Mouse (Mus musculus): ENCODE results near the gene Cers6. TPM values are rescaled to one million over a fixed set of nuclear protein-coding genes. Genes with fewer than 3 reads are reported as not detected.

Gene Cers6
- polyA plus RNA-seq, 2 experiments = 2.0 to 6.7 TPM

- H3K4me1 ChIP-seq (replicated peaks; ENCODE audit: control insufficient read depth in 2 of 2, insufficient read depth in 2 of 2, low read length in 1 of 2) = peaks cover 0 to 2% of the 10 kb centered on the region in 2 experiments; a peak in 1 of 4 replicates
- H3K9ac ChIP-seq (replicated peaks) = no peak overlapping the region
- no peak overlapping the region for H3K27ac ChIP-seq
- ATAC-seq (ENCODE audit: insufficient read depth) (no peak), DNase-seq (ENCODE audit: low read depth in 3 of 3, low spot score in 3 of 3) (no peak)
- TF ChIP-seq CTCF (IDR thresholded peaks at IDR 0.05; ENCODE audit: low read depth) (no peak), EP300 (IDR thresholded peaks at IDR 0.05; ENCODE audit: low read depth) (no peak)
- no peak overlapping the region for H3K4me2 ChIP-seq (ENCODE audit: low read depth)
- H3K9me3 ChIP-seq (ENCODE audit: control insufficient read depth, low read length) = no peaks in the 10 kb centered on the region
- H3K4me3 ChIP-seq (ENCODE audit: insufficient read depth in 1 of 2, low read depth in 2 of 2, low read length in 2 of 2) = no peak overlapping the region
- H3K27me3 ChIP-seq (ENCODE audit: control insufficient read depth, insufficient read depth, low read length) = no peaks in the 10 kb centered on the region
- H3K36me3 ChIP-seq (replicated peaks; ENCODE audit: control insufficient read depth, insufficient read depth, low read depth) = no peaks in the 10 kb centered on the region
- 52% methylated on average over 4 of the region's 4 CpGs for WGBS (ENCODE audit: insufficient replicate concordance)
Observed at GRCm38 (mm10) chr2:68917524-68917923, 56.3 kb downstream of the Cers6 start.

- Histone ChIP-seq H3K9me3 (ENCODE audit: control insufficient read depth, low read length) (no peaks in the 10 kb centered on the region), H3K4me3 (ENCODE audit: insufficient read depth in 1 of 2, low read depth in 2 of 2, low read length in 2 of 2) (no peak overlapping the region), H3K4me2 (ENCODE audit: low read depth) (no peak overlapping the region), H3K36me3 (replicated peaks; ENCODE audit: control insufficient read depth, insufficient read depth, low read depth) (no peaks in the 10 kb centered on the region), H3K27ac (no peak overlapping the region), H3K4me1 (replicated peaks; ENCODE audit: control insufficient read depth in 2 of 2, insufficient read depth in 2 of 2, low read length in 1 of 2) (no peaks in the 10 kb centered on the region), H3K9ac (replicated peaks) (no peak overlapping the region), H3K27me3 (ENCODE audit: control insufficient read depth, insufficient read depth, low read length) (no peaks in the 10 kb centered on the region)
- ATAC-seq (ENCODE audit: insufficient read depth) (no peak), DNase-seq (ENCODE audit: low read depth in 3 of 3, low spot score in 3 of 3) (no peak)
- TF ChIP-seq CTCF (IDR thresholded peaks at IDR 0.05; ENCODE audit: low read depth) = no peak
- no peak for TF ChIP-seq EP300 (IDR thresholded peaks at IDR 0.05; ENCODE audit: low read depth)
- 83% methylated on average over 9 of the region's 9 CpGs for WGBS (ENCODE audit: insufficient replicate concordance)
Observed at GRCm38 (mm10) chr2:68924344-68924743, 63.1 kb downstream of the Cers6 start.

- no peaks in the 10 kb centered on the region for H3K9me3 ChIP-seq (ENCODE audit: control insufficient read depth, low read length)
- H3K4me2 ChIP-seq (ENCODE audit: low read depth) = no peak overlapping the region
- no peaks in the 10 kb centered on the region for H3K27me3 ChIP-seq (ENCODE audit: control insufficient read depth, insufficient read depth, low read length)
- WGBS (ENCODE audit: insufficient replicate concordance) = 72% methylated on average over 6 of the region's 6 CpGs
- no peaks in the 10 kb centered on the region for H3K36me3 ChIP-seq (replicated peaks; ENCODE audit: control insufficient read depth, insufficient read depth, low read depth)
- H3K4me3 ChIP-seq (ENCODE audit: insufficient read depth in 1 of 2, low read depth in 2 of 2, low read length in 2 of 2) = no peak overlapping the region
- no peak overlapping the region for H3K9ac ChIP-seq (replicated peaks)
- DNase-seq (ENCODE audit: low read depth in 3 of 3, low spot score in 3 of 3) (no peak), ATAC-seq (ENCODE audit: insufficient read depth) (no peak)
- no peaks in the 10 kb centered on the region for H3K4me1 ChIP-seq (replicated peaks; ENCODE audit: control insufficient read depth in 2 of 2, insufficient read depth in 2 of 2, low read length in 1 of 2)
- no peak overlapping the region for H3K27ac ChIP-seq
- TF ChIP-seq CTCF (IDR thresholded peaks at IDR 0.05; ENCODE audit: low read depth) (no peak), EP300 (IDR thresholded peaks at IDR 0.05; ENCODE audit: low read depth) (no peak)
Observed at GRCm38 (mm10) chr2:68925542-68925941, 64.3 kb downstream of the Cers6 start.

- Histone ChIP-seq H3K4me3 (ENCODE audit: insufficient read depth in 1 of 2, low read depth in 2 of 2, low read length in 2 of 2) (no peak overlapping the region), H3K9me3 (ENCODE audit: control insufficient read depth, low read length) (no peaks in the 10 kb centered on the region), H3K9ac (replicated peaks) (no peak overlapping the region), H3K27ac (no peak overlapping the region), H3K36me3 (replicated peaks; ENCODE audit: control insufficient read depth, insufficient read depth, low read depth) (no peaks in the 10 kb centered on the region), H3K27me3 (ENCODE audit: control insufficient read depth, insufficient read depth, low read length) (no peaks in the 10 kb centered on the region), H3K4me2 (ENCODE audit: low read depth) (no peak overlapping the region), H3K4me1 (replicated peaks; ENCODE audit: control insufficient read depth in 2 of 2, insufficient read depth in 2 of 2, low read length in 1 of 2) (0 out of 4 replicates have a peak, but pooled peaks cover 0 to 4% of the 10 kb centered on the region in 2 experiments)
- 65% methylated on average over 10 of the region's 10 CpGs for WGBS (ENCODE audit: insufficient replicate concordance)
- ATAC-seq (ENCODE audit: insufficient read depth) (no peak), DNase-seq (ENCODE audit: low read depth in 3 of 3, low spot score in 3 of 3) (no peak)
- no peak for TF ChIP-seq CTCF (IDR thresholded peaks at IDR 0.05; ENCODE audit: low read depth)
- TF ChIP-seq EP300 (IDR thresholded peaks at IDR 0.05; ENCODE audit: low read depth) = no peak
Observed at GRCm38 (mm10) chr2:68926913-68927790, 65.9 kb downstream of the Cers6 start.

GRCm38 (mm10) chr2:68932240-68932639, 71.0 kb downstream of the Cers6 start:
- Histone ChIP-seq H3K9ac (replicated peaks) (no peak overlapping the region), H3K4me1 (replicated peaks; ENCODE audit: control insufficient read depth in 2 of 2, insufficient read depth in 2 of 2, low read length in 1 of 2) (peaks cover 23 to 34% of the 10 kb centered on the region in 2 experiments), H3K4me2 (ENCODE audit: low read depth) (no peak overlapping the region), H3K9me3 (ENCODE audit: control insufficient read depth, low read length) (no peaks in the 10 kb centered on the region), H3K27ac (no peak overlapping the region), H3K4me3 (ENCODE audit: insufficient read depth in 1 of 2, low read depth in 2 of 2, low read length in 2 of 2) (no peak overlapping the region), H3K36me3 (replicated peaks; ENCODE audit: control insufficient read depth, insufficient read depth, low read depth) (no peaks in the 10 kb centered on the region), H3K27me3 (ENCODE audit: control insufficient read depth, insufficient read depth, low read length) (no peaks in the 10 kb centered on the region)
- DNase-seq (ENCODE audit: low read depth in 3 of 3, low spot score in 3 of 3) = no peak
- TF ChIP-seq CTCF (IDR thresholded peaks at IDR 0.05; ENCODE audit: low read depth) = no peak
- no peak for TF ChIP-seq EP300 (IDR thresholded peaks at IDR 0.05; ENCODE audit: low read depth)
- no peak for ATAC-seq (ENCODE audit: insufficient read depth)
- WGBS (ENCODE audit: insufficient replicate concordance) = 47% methylated on average over 4 of the region's 4 CpGs

Data from liver, embryonic 14.5 days (tissue).